Mouse (Mus musculus) adrenal gland, postnatal 36 days (tissue): ENCODE results near the gene Sept9. TPM values are rescaled to one million over a fixed set of nuclear protein-coding genes. Genes with fewer than 3 reads are reported as not detected.
A peak's percentile ranks its signal among the peaks of the same experiment; 100 is the strongest.
"Not testable (repeated sequence)": the region's sequence is repeated elsewhere in the genome, so short reads cannot be mapped to it uniquely, and the experiment has no call there.

ENCODE experiments used
- DNase-seq, 2 experiments: peaks; one replicate each; pipeline ENCODE4 v3.0.0; 2021; ENCODE audit warnings: mixed read lengths in 1 of 2
- total RNA-seq, 2 experiments: library from RNA; stranded (reverse); gene quantifications; 2 replicates each; pipeline ENCODE4 v1.2.3; 2021

The Sept9 gene
- total RNA-seq, 2 experiments from 2014 or later, result 117 to 134 TPM

GRCm38 (mm10) chr11:117325468-117326139 lies 126.1 kb downstream of the Sept9 start:
- no peak for DNase-seq

GRCm38 (mm10) chr11:117326140-117326725 lies 126.8 kb downstream of the Sept9 start:
- DNase-seq, result no peak

- no peak for DNase-seq
These were observed 127.6 kb downstream of the Sept9 start for GRCm38 (mm10) chr11:117326867-117327600.

- no peak for DNase-seq
These were observed 128.2 kb downstream of the Sept9 start for GRCm38 (mm10) chr11:117327633-117328032.

GRCm38 (mm10) chr11:117330076-117330950 lies 130.9 kb downstream of the Sept9 start:
- no peak for DNase-seq

GRCm38 (mm10) chr11:117330951-117331254 lies 131.4 kb downstream of the Sept9 start:
- no peak for DNase-seq

GRCm38 (mm10) chr11:117331361-117332241 lies 132.1 kb downstream of the Sept9 start:
- peak; percentile 67 to 79 for DNase-seq

- peak; percentile 85 to 91 for DNase-seq
These were observed 133.0 kb downstream of the Sept9 start for GRCm38 (mm10) chr11:117332242-117333149.

GRCm38 (mm10) chr11:117333150-117333715 lies 133.8 kb downstream of the Sept9 start:
- no peak for DNase-seq

GRCm38 (mm10) chr11:117334101-117334500 lies 134.6 kb downstream of the Sept9 start:
- no peak for DNase-seq

- DNase-seq, result no peak
These were observed 135.7 kb downstream of the Sept9 start for GRCm38 (mm10) chr11:117335146-117335545.

- DNase-seq, result peak in 1 of 2 experiments; percentile 51
These were observed 136.8 kb downstream of the Sept9 start for GRCm38 (mm10) chr11:117336081-117336788.

- DNase-seq, result no peak
These were observed 138.3 kb downstream of the Sept9 start for GRCm38 (mm10) chr11:117337749-117338148.

- peak; percentile 43 to 71 for DNase-seq
These were observed 139.0 kb downstream of the Sept9 start for GRCm38 (mm10) chr11:117338503-117338902.

- no peak for DNase-seq
These were observed 139.6 kb downstream of the Sept9 start for GRCm38 (mm10) chr11:117339050-117339449.

GRCm38 (mm10) chr11:117341218-117341617 lies 141.8 kb downstream of the Sept9 start:
- DNase-seq, result no peak

- DNase-seq, result no peak
These were observed 142.6 kb downstream of the Sept9 start for GRCm38 (mm10) chr11:117342076-117342475.

GRCm38 (mm10) chr11:117342490-117342889 lies 143.0 kb downstream of the Sept9 start:
- DNase-seq, result not testable (repeated sequence)

- no peak for DNase-seq
These were observed 144.3 kb downstream of the Sept9 start for GRCm38 (mm10) chr11:117343800-117344199.
